Mouse (Mus musculus): Measurements from ENCODE around the gene Cdk1. TPM values are rescaled to one million over a fixed set of nuclear protein-coding genes. Genes with fewer than 3 reads are reported as not detected.

The Cdk1 gene
- total RNA-seq, 2 experiments from 2014 or later: 2.0 to 2.3 TPM

DNA sequence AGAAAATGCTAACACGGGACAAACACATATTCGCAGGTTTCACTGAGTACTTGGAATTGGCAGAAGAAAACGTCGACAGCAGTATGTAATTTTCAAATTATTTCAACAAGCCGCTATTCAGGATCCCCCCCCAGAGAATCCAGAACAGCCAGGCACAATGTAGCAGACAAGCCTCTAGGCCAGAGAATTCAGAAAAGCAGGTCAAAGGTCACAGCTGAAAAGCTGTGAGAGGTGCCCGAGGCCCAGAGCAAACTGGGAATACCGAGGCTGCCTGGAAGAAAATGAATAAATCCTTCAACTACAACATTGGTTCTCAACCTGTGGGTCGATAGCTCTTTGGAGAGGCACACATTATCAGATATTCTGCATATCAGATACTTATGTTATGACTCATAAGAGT lies 4.5 kb downstream of the Cdk1 start:
- no peak for DNase-seq

DNA sequence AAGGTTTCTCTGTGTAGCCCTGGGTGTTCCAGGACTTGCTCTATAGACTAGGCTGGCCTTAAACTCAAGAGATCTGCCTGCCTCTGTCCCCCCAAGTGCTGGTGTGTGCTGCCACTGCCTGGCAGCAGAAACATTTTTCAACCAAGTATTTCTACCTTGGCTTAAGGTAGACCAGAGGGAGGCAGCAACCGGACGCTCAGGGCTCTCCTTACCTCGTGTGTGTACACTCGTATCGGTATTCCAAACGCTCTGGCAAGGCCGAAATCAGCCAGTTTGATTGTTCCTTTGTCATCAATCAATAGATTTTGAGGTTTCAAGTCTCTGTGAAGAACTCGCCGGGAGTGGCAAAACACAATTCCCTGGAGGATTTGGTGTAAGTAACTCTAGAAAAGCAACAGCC lies 10.4 kb downstream of the Cdk1 start:
- DNase-seq: no peak

DNA sequence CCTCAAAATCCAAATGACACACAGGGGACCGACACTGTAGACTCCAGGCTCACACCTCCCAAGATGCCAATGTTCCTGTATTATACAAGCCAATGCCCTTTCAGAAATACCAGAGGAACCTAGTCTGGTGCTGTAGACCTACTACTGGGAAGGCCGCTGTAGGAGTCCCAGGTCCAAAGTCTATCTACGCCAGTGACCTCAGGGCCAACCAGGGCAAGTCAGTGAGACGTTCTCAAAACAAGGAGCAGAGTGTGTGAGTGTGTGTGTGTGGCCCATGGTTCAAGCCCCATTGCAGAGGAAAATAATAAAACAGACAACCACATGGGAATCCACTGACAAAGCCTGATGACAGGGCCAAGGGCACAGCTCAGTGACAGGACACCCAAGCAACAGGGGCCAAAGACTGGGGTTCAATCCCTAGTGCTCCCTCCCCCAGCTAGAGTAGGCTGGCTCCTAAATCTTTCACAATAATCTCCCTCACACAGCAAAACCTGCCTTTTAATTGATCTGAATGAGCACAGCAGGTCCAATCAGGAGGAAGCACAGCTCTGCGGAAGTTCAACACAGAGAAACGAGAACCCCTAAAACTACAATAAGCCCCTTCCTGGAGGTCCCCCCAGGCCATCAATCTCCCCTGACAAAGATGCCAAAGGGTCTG lies 11.0 kb downstream of the Cdk1 start:
- no peak for DNase-seq

DNA sequence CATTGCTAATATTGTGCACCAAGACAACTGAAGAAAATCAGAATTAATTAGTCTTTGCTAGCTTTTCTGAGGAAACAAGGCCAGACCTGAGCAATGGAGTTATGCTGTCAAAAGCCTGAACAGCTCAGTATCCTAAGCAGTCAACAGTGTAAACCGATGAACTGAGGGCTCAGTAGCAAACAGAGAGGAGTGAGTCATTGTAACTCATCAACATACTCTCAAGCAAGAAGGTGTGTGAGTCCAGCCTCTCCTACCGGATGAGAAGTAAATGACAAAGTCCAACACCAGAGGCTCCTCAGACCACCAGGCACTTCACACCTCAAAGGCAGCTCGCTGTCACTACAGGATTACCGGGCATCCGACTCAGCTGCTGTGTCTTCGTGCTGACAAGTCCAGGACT lies 12.7 kb downstream of the Cdk1 start:
- no peak for DNase-seq

DNA sequence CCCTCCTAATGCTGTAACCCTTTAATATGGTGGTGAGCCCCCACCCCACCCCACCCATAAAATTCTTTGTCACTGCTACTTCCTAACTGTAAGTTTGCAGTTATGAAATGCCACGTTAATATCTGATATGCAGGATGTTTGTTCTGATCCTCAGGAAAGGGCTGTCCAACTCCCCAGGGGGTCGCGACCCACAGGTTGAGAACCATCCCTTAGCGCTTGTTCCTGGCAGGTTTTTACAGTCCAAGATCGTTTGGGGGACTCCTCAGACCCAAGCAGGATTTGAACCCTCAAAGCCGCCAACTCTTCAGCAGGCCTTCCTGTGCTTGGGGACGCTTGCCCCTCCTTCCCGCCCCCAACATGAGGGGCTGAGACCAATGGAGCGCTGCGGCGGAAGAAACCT lies 16.5 kb downstream of the Cdk1 start:
- no peak for DNase-seq

DNA sequence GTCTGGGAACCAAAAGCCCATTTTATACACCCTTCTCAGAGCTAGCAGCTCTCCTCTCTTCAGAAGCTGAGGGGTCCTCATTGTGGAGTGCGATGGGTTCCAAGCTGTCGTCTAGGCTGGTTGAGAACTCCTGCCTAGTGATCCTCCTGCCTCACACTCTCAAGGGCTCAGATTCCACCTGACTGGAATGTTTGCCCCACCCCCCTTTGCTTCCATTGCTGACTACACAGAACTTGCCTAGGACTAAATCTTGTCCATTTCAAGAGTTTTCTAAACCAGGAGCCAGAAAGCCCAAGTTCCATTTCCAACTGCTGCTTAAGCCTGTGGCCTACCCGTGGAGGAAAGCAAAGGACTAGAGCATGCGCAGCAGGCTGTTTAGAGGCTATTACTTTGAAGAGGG lies 17.1 kb downstream of the Cdk1 start:
- DNase-seq: no peak

DNA sequence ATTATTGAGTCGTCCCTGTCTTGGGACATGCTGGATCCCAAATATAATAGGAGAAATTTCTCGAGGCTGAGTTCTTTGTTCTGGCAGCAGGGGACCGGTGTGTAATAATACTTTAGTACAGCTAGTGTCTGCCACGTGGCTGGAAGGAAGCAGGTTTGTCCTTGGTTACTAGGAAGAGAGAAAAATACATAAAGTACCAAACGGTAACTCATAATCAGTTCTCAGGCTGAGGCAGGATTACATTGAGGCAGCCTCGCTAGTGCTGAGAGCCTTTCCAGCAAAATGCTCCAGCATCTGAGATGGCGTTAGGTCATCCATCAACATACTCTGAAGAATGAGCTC lies 17.6 kb downstream of the Cdk1 start:
- no peak for DNase-seq

DNA sequence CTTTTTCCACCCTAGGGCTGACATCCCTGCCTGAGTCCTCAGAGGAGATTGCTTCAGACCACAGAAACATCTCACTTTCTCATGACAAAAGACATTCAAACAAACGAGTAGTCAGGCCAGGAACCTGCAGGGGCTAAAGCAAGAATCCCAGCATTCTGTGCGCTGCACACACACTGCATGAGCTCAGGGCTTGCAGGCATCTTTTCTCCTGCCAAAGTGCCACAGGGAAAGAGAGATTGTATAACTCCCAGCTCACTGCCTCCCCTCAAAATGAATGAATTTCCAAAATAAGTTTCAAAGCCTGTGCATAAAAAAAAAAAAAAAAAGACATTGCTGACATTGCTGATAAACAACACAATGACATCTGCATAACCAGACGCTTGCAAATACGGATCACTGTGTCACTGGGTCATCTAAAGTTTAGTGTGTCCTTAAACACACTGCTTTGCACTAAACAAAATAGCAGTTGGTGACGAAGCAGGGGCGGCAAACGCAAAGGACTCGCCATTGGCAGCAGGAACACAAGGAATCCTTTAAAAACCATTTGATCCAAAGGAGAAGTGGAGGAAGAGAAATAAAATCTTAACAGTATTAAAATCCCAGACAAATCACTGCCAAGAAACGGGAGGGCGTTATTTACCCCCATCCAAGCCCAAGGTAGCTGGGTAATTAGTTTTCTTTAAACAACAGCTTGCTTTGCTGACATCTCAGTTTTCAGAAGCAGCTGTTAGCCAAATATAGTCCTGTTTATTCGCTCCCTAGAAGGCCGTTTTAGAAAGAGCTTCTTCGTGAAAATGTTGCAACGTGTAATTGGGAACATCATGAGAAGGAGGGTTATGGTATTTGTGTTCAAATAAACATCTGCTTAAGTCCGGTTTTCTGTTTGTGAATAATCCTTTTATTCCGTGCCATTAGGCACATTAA lies 18.2 kb downstream of the Cdk1 start:
- no peak for DNase-seq

DNA sequence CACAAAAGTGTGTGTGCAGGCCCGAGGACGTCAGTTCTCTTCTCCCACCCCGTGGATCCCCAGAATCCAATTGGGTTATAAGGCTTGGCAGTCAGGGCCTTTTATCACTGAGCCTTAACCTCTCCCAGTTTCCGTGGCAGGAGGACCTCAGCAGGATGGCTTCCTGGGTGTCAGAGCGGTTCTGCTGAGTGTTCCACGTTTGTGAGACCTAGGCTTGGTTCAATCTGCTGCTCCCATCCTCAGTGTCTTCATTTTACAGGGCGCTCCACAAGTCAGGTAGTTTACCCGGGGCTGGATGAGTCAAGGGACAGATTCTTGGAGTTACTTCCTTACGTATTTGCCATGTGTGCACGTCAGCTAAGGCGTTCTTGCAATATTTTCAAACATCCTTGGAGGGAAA lies 19.5 kb downstream of the Cdk1 start:
- no peak for DNase-seq

DNA sequence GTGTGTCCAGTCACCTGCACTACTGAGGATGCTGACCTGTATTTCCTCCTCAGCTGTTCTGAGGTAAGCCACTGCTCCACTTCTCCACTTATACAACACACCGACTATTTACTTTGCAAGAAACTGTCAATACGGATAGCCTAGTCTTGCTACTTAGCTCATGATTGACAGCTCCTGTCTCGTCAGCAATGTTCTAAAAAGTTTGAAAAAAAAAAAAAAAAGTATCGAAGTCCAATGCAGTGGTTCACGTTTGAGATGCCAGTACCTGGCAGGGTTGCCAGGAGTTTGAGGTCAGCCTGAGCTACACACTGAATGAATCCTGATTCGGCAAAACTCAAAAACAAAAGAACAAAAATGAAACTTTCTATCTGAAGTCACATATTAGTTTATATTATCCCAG lies 21.5 kb downstream of the Cdk1 start:
- no peak for DNase-seq

DNA sequence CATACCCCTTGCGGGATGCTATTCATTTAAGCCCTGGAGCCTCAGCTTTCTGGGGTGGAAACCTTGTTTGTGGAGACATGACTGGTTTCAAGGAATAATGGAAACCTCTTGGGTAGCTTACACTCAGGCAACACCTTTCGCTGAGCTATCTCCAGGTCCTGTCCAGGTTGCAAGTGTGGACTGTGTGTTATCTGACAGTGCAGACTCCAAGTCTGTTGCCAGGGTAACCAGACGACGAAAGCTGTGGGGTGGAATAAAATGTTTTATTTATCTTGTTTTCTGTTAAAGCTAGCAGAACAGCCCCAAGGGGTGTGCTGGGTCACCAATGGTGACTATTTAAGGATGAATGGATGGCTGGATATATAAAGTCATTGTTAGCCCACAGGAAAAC lies 24.1 kb downstream of the Cdk1 start:
- DNase-seq: no peak

DNA sequence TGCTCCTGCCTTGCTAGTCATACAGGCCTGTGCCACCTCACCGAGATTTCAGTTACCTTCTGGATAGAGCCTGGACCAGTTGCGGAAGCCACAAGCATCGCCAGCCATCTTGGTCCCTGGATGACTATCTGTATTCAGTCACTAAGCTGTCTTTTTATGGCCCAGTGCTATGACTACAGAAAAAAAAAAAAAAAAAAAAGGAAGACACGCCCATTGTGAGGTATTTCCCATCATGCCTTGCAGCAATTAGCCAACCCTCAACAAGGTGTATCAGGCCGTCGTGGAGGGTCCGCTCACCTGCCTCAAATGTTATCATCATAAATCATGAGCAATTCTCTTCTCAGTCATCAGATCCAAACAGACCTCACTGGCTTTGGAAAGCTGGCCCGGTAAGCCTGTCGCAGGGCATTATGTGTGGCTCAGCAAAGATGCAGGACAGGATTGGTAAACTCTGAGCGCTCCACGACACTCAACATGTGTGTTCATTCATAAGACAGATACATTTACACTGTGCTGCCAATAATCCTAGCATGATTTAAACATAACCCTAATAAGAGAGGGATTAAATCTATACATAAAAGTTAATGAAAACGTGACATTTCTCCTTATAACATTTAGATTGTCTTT lies 24.6 kb downstream of the Cdk1 start:
- DNase-seq: no peak

DNA sequence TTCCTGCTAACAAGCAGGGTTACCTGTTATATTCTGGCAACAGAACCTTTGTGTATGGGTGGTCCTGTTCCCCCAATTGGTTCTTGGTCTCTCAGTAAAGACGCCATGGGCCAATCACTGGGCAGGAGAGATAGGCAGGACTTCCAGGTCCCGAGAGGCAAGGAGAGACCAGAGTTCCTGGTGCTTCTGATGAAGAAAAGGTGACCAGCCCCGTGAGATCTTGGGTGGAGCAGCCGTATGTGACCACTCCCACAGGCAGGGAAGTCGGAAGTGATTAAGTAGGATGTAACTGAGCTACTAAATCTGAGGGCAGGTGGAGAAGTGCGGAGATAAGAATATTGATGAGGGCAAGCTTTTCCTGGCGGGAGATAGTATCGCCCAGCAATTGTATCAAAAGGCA lies 25.4 kb downstream of the Cdk1 start:
- no peak for DNase-seq

DNA sequence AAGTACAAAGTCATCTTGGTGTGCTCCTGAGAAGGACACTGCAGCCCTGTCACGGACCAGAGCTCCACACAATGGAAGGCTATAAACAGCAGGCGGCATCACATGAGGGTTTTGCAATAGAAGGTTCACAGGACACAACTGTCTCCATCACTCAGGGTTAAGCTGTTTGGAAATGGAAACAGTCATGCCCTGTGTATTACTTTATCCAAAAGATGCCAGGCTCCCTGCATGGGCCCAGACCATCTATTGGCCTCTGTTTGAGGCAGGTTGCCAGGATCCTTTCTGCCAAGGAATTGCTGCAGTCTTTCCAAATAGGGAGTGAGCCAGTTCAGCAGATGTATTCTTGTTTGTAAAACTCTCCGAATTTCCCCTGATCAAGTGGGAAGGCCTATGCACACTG lies 26.3 kb downstream of the Cdk1 start:
- DNase-seq: peak; percentile 44

DNA sequence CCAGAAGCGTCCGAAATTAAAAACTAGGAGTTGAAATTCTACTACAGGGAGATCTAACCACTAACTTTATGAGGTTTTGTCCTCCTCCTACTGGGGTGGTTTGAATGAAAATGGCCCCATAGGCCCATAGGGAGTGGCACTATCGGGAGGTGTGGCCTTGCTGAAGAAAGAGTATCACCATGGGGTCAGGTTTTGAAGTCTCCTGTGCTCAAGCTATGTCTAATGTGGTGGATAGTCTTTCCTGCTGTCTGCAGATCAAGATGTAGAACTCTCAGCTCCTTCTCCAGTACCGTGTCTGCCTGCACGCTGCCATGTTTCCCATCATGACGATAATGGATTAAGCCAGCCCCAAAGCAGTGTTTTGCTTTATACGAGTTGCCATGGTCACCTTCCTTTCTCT lies 27.9 kb downstream of the Cdk1 start:
- DNase-seq: no peak

DNA sequence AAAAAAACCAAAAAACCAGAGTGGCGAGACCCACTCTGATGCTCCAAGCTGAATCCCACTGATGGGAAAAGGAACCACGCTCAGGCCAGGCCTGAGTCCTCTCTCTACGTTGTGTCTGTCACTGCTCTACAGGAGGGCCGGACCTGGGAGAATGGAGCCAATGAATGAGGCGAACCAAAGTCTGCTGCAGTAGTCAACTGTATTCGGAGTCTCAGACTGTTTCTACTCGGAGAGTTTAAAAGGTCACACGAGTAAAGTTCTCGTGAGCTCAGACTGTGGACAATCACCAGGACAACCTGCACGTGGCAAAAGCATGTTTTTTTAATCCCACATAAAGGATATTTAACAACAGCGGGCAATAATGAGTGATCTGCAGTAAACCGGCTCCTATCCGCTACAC lies 28.8 kb downstream of the Cdk1 start:
- no peak for DNase-seq

DNA sequence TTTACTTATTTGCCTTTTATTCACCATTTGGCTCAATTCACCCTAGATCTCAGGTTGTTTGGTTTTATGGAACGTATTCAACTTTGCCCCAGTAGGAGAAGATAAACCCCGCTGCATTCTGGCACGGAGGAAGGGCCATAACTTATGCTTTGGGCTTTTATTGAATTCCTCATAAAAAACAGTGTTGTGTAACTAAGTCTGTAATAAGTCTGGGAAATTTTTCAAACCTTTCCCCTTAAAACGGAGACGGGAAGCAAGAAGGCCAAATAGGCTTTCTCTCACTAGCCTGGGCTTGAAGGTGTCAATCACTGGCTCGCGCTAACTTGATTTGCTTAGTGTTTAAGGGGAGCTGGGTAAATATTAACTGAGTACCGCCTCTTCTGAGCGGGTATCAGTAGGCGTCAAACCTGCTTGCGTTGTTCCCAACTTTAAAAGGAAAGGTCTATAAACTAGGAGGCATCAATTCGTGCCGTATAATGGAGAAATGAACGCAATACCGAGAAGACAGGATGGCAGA lies 31.2 kb downstream of the Cdk1 start:
- no peak for DNase-seq

DNA sequence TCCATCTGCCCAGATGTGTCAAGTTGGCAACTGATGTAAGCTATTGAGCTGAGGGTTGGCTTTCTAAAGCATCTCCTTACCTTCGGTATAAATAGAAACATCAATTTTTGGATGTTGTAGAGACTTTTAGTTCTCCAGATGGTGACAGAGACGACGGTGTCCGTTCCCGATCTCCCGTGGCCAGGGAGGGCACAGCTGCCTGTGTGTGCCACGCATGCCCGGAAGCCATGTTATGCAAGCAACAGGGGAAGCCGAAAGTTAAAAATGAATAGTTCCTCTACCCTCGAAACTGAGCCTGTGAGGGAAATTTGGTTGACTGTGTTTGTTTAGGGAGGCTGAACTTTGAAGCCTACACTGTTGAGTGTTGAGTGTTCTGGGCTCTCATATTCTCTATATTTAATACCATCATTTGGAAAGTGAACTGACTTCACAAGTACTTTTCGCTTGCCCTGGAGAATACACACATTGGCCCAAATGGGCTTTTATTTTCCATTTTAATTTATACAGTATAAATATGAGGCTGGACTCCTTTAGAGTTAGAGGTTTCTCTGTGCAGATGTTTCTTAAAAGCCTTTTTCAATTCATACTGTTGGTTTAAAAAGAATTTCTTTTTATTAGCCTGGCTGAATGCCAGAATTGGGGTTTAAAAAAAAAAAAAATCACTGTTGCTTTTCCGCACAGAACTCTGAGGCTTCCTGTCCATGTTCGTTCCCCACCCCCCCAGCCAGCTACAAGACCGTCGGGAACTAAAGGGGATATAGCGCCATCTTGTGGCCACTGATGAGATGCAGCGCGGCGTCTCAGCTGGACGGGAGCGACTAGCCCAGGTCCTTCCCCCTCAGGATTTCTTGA lies 31.8 kb downstream of the Cdk1 start:
- DNase-seq: peak; percentile 68

DNA sequence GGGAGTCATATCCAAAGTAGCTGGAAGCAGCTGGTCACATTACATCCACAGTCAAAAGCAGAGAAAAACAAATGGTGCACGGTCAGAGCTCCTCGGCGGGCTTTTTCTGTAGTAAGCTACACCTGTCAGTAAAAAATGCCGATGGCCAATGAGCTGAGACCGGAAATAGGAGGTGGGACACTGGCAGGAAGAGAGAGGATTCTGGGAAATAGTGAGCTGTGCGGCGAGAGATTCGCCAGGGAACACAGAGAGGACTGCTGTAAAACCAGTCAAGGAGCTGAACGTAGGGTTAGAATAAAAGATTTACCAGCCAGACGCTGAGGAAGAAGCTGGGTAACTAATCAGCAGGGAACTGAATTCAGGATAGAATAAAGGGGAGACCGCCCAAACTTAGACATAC lies 34.2 kb downstream of the Cdk1 start:
- no peak for DNase-seq

DNA sequence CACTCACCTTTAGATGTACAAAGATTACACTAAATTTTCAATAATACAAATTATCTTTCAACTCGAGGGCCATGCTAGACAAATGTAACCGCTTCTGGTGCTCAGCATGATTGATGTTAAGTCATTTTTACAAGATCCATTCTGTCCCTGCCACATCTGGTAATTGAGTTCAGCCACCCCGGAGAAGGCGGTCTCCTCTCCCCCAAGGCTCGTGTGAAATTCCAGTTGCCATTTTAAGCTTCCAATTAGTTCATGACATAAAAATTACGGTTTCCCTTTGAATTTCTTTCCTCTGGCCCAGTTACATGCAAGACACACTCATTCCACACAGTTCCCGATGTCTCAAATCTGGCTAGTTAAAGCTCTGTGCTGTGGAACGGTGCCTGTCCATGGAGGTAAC lies 38.8 kb downstream of the Cdk1 start:
- no peak for DNase-seq

DNA sequence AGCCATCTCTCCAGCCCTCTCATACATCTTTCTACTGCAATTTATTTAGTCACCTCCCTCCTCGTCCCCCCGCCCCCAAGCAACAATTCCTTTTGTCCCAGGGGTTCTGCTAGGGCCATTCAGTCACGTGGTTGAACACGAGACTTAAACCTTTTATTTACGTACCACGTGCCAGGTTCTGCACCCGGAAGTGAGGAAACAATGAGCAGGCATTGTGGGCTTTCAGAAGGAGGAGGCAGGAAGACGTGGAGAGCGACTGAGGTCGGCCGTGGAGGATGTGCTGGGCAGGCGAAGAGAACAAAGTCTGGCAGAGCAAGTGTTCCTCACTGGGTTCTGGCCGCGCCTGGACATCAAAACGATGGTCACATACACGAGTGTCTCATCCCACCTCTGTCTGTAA lies 40.9 kb downstream of the Cdk1 start:
- no peak for DNase-seq

DNA sequence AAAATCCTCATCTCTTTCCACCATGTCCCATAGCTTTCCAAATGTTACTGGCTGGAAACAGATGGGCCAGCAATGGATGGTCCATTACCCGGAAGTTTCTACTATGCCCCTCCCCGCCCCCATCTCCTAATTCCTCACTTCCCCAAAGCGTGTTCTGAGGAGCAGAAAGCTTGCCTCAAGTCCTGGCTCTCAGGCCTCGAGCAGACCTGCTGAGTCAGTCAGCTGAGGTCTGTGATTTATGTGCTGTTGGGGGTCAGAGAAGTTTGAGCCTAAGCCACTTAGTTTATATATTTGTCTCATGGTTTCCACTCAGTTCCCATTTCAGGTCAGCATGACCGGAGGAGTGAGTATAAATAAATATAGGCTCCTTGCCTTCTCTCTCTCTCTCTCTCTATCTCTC lies 43.6 kb downstream of the Cdk1 start:
- DNase-seq: no peak

Measured in gastrocnemius, postnatal 25 days (tissue).